ENCODE assay signal across 15 mouse cellular contexts in genomic region chr5:31934397-31934796, GRCm38 (mm10).
DNase-seq lines count a peak whose midpoint lies in the region; ATAC-seq and TF ChIP-seq lines count a peak whose summit lies in the region.
"Had no signal": no experiment of that assay in that cellular context is flagged by ENCODE, and none has a peak within 500 bp of the region (broad histone marks: within the 10 kb centered on the region; RNA-seq: fewer than 3 reads in every experiment).

No protein-coding gene starts in this region.

- H3K27me3 ChIP-seq in heart, postnatal 0 days (ENCODE audit: control insufficient read depth, insufficient read depth, low read length), result no peaks in the 10 kb centered on the region
- H3K27me3 ChIP-seq in embryonic facial prominence, embryonic 12.5 days, result no peaks in the 10 kb centered on the region
- H3K27me3 ChIP-seq: CH12.LX; forebrain, embryonic 12.5 days; intestine, embryonic 15.5 days; neural tube, embryonic 13.5 days had no signal

- ATAC-seq in heart, postnatal 0 days (ENCODE audit: insufficient read depth, low read depth), result peak; percentile 44
- ATAC-seq in embryonic facial prominence, embryonic 12.5 days (ENCODE audit: insufficient number of reproducible peaks, insufficient read depth, low FRiP score, low TSS enrichment), result no peak
- ATAC-seq: intestine, embryonic 15.5 days had no signal

- no peak for TF ChIP-seq CTCF in heart, postnatal 0 days (IDR thresholded peaks at IDR 0.05; ENCODE audit: low read depth)

- no peak overlapping the region for H3K4me3 ChIP-seq in heart, postnatal 0 days (ENCODE audit: low read depth, low read length)
- no peak overlapping the region for H3K4me3 ChIP-seq in embryonic facial prominence, embryonic 12.5 days
- H3K4me3 ChIP-seq: forebrain, embryonic 12.5 days; intestine, embryonic 15.5 days; neural tube, embryonic 13.5 days had no signal

- H3K4me2 ChIP-seq in heart, postnatal 0 days (ENCODE audit: low read depth, low read length), result no peak overlapping the region
- H3K4me2 ChIP-seq in embryonic facial prominence, embryonic 12.5 days (replicated peaks), result no peak overlapping the region
- H3K4me2 ChIP-seq: forebrain, embryonic 12.5 days; intestine, embryonic 15.5 days; neural tube, embryonic 13.5 days had no signal

- WGBS in heart, postnatal 0 days, result 59% methylated on average over 3 of the region's 3 CpGs
- 51% methylated on average over 3 of the region's 3 CpGs for WGBS in embryonic facial prominence, embryonic 12.5 days

- no peaks in the 10 kb centered on the region for H3K9me3 ChIP-seq in heart, postnatal 0 days (replicated peaks; ENCODE audit: control insufficient read depth, low read length)
- H3K9me3 ChIP-seq in embryonic facial prominence, embryonic 12.5 days, result no peaks in the 10 kb centered on the region
- H3K9me3 ChIP-seq: forebrain, embryonic 12.5 days; intestine, embryonic 15.5 days; neural tube, embryonic 13.5 days had no signal

- peak overlapping the region; percentile 27 for H3K27ac ChIP-seq in heart, postnatal 0 days (ENCODE audit: low read depth)
- H3K27ac ChIP-seq in embryonic facial prominence, embryonic 12.5 days, result peak overlapping the region; percentile 23; the same call in 1 of the 2 replicates
- H3K27ac ChIP-seq: forebrain, embryonic 12.5 days; neural tube, embryonic 13.5 days had no signal

- no peak for DNase-seq in heart, postnatal 0 days (ENCODE audit: low spot score)
- DNase-seq in heart, adult 8-10 months (ENCODE audit: low spot score), result no peak
- DNase-seq in heart, postnatal 10 days, result peak; percentile 36 to 40
- peak; percentile 55 for DNase-seq in skeletal muscle tissue, adult 2 months (ENCODE audit: low read depth, low spot score)
- no peak for DNase-seq in spleen, postnatal 14 days (ENCODE audit: low spot score in 2 of 2)
- no peak for DNase-seq in layer of hippocampus, postnatal 10 days (ENCODE audit: low spot score in 2 of 2)
- no peak for DNase-seq in B cell, adult 2 months
- DNase-seq: cerebellum, postnatal 10 days; kidney, postnatal 14 days; lung, postnatal 14 days had no signal

- TF ChIP-seq EP300 in heart, postnatal 0 days (IDR thresholded peaks at IDR 0.05; ENCODE audit: low read depth), result no peak

- H3K9ac ChIP-seq in heart, postnatal 0 days (replicated peaks; ENCODE audit: low read depth, low read length), result no peak overlapping the region
- H3K9ac ChIP-seq in embryonic facial prominence, embryonic 12.5 days, result no peak overlapping the region
- H3K9ac ChIP-seq: forebrain, embryonic 12.5 days; intestine, embryonic 15.5 days; neural tube, embryonic 13.5 days had no signal

- peaks cover 27% of the 10 kb centered on the region for H3K4me1 ChIP-seq in heart, postnatal 0 days (ENCODE audit: control insufficient read depth, insufficient read depth)
- peaks cover 19% of the 10 kb centered on the region; the same call in 1 of the 2 replicates for H3K4me1 ChIP-seq in embryonic facial prominence, embryonic 12.5 days
- H3K4me1 ChIP-seq: forebrain, embryonic 12.5 days; neural tube, embryonic 13.5 days had no signal

- no peaks in the 10 kb centered on the region for H3K36me3 ChIP-seq in heart, postnatal 0 days (replicated peaks; ENCODE audit: control insufficient read depth, insufficient read depth, low read length)
- no peaks in the 10 kb centered on the region for H3K36me3 ChIP-seq in embryonic facial prominence, embryonic 12.5 days
- H3K36me3 ChIP-seq: forebrain, embryonic 12.5 days; intestine, embryonic 15.5 days; neural tube, embryonic 13.5 days had no signal

- intact Hi-C loops in heart, postnatal 10 days (cut with DNase I), result no loop called here

Comparison
In these comparisons a context has a peak if more than half of its experiments do, and no peak if none do; other contexts are left out.
1. DNase-seq: peak in heart, postnatal 10 days (2 of 2) and skeletal muscle tissue, adult 2 months (single experiment); none in heart, postnatal 0 days (single experiment), heart, adult 8-10 months (single experiment), spleen, postnatal 14 days (0 of 2), layer of hippocampus, postnatal 10 days (0 of 2) and B cell, adult 2 months (0 of 2).